ENCODE assay signal across 10 mouse cellular contexts in the genomic region with DNA sequence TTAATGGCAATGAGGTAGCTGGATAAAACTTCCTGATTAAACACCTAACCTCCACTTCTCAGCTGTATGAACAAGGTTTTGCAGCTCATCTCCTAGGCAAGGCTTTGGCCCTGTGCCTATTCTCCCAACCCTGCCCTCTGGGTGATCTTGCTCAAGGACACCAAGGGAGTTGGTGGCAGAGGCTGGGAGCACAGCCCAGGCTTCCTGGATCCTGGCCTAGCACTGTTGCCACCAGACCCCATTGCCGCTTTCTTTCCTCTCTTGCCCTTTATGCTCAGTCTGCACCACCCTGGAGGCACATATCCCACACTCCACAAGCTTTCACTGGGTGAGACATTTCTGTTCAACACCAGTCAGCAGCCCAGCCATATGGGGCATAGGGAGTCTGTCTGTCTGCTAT. TPM values are rescaled to one million over a fixed set of nuclear protein-coding genes. Genes with fewer than 3 reads are reported as not detected.
A peak's percentile ranks its signal among the peaks of the same experiment; 100 is the strongest.
DNase-seq lines count a peak whose midpoint lies in the region; ATAC-seq and TF ChIP-seq lines count a peak whose summit lies in the region.
"Had no signal": no experiment of that assay in that cellular context is flagged by ENCODE, and none has a peak within 500 bp of the region (broad histone marks: within the 10 kb centered on the region; RNA-seq: fewer than 3 reads in every experiment).

No protein-coding gene starts in this region.

- DNase-seq in gastrocnemius, postnatal 14 days, result peak; percentile 35
- DNase-seq in gastrocnemius, postnatal 4 days (ENCODE audit: low spot score in 2 of 2), result no peak
- DNase-seq in layer of hippocampus, adult 2 months (ENCODE audit: low spot score in 2 of 2), result peak in 1 of 2 experiments; percentile 13
- DNase-seq in layer of hippocampus, adult 18-20 months (ENCODE audit: low spot score in 2 of 2), result no peak
- DNase-seq in adrenal gland, postnatal 10 days, result peak; percentile 75
- DNase-seq in cerebellum, postnatal 14 days, result peak; percentile 21 to 32
- no peak for DNase-seq in midbrain, embryonic 14.5 days
- no peak for DNase-seq in right cerebral cortex, postnatal 14 days
- DNase-seq: liver; thymus, postnatal 14 days had no signal

- H3K4me2 ChIP-seq in midbrain, embryonic 14.5 days (ENCODE audit: low read length), result no peak overlapping the region

- 100% methylated on average over 1 of the region's 1 CpGs for WGBS in midbrain, embryonic 14.5 days

- TF ChIP-seq CTCF in layer of hippocampus, adult 2 months (conservative IDR thresholded peaks at IDR 0.05), result no peak

- no peaks in the 10 kb centered on the region for H3K4me1 ChIP-seq in midbrain, embryonic 14.5 days (ENCODE audit: control insufficient read depth, insufficient read depth, low read length)

- ATAC-seq in midbrain, embryonic 14.5 days (ENCODE audit: low FRiP score, low TSS enrichment), result no peak

- H3K4me3 ChIP-seq in layer of hippocampus, adult 2 months, result no peak overlapping the region
- no peak overlapping the region for H3K4me3 ChIP-seq in midbrain, embryonic 14.5 days (replicated peaks; ENCODE audit: low read depth, low read length)

- intact Hi-C loops in gastrocnemius, postnatal 14 days (cut with DNase I; ENCODE audit: low total_unique reads), result no loop called here

- peak overlapping the region; percentile 10; the same call in 1 of the 2 replicates for H3K27ac ChIP-seq in layer of hippocampus, adult 2 months
- no peak overlapping the region for H3K27ac ChIP-seq in midbrain, embryonic 14.5 days (replicated peaks; ENCODE audit: low read depth, low read length)

- H3K27me3 ChIP-seq in midbrain, embryonic 14.5 days (ENCODE audit: control insufficient read depth, insufficient read depth, low read length), result 0 out of 2 replicates have a peak, but pooled peaks cover 6% of the 10 kb centered on the region

- H3K9ac ChIP-seq in midbrain, embryonic 14.5 days (replicated peaks; ENCODE audit: low read length), result no peak overlapping the region

- no peaks in the 10 kb centered on the region for H3K36me3 ChIP-seq in midbrain, embryonic 14.5 days (ENCODE audit: control insufficient read depth, insufficient read depth, low read length)

- no peaks in the 10 kb centered on the region for H3K9me3 ChIP-seq in midbrain, embryonic 14.5 days (ENCODE audit: control insufficient read depth, low read length)

RNA-seq across cellular contexts. Expression of gene Tsc22d3, which starts 35.7 kb away (rescaled TPM):
- 100 to 1,000 TPM; 119 to 244 TPM for total RNA-seq in gastrocnemius, postnatal 14 days (2021)
- 100 to 1,000 TPM in 1 of 2 experiments, 10 to 100 TPM in 1; 97.2 to 105 TPM for total RNA-seq in gastrocnemius, postnatal 4 days (2021)
- 100 to 1,000 TPM; 101 to 111 TPM for total RNA-seq in layer of hippocampus, adult 2 months (2021)
- total RNA-seq in layer of hippocampus, adult 18-20 months (2021), result 100 to 1,000 TPM; 131 to 148 TPM
- 100 to 1,000 TPM in 1 of 2 experiments, 10 to 100 TPM in 1; 89.8 to 171 TPM for total RNA-seq in adrenal gland, postnatal 10 days (2021)
- 106 and 127 TPM in 2 replicates for polyA plus RNA-seq in midbrain, embryonic 14.5 days (2014; fragmentation: Nextera tagmentation; extraction: Ambion mirVana)

Comparison
In these comparisons a context has a peak if more than half of its experiments do, and no peak if none do; other contexts are left out.
1. DNase-seq: peak in gastrocnemius, postnatal 14 days (single experiment), adrenal gland, postnatal 10 days (single experiment) and cerebellum, postnatal 14 days (2 of 2); none in gastrocnemius, postnatal 4 days (0 of 2), layer of hippocampus, adult 18-20 months (0 of 2), midbrain, embryonic 14.5 days (single experiment) and right cerebral cortex, postnatal 14 days (single experiment).